Mouse (Mus musculus): Measurements from ENCODE around the gene Gm49345. TPM values are rescaled to one million over a fixed set of nuclear protein-coding genes. Genes with fewer than 3 reads are reported as not detected.
A peak's percentile ranks its signal among the peaks of the same experiment; 100 is the strongest.

Gm49345 gene
- total and polyA plus RNA-seq, 3 experiments, result 1.2 TPM; not detected in 2

DNA sequence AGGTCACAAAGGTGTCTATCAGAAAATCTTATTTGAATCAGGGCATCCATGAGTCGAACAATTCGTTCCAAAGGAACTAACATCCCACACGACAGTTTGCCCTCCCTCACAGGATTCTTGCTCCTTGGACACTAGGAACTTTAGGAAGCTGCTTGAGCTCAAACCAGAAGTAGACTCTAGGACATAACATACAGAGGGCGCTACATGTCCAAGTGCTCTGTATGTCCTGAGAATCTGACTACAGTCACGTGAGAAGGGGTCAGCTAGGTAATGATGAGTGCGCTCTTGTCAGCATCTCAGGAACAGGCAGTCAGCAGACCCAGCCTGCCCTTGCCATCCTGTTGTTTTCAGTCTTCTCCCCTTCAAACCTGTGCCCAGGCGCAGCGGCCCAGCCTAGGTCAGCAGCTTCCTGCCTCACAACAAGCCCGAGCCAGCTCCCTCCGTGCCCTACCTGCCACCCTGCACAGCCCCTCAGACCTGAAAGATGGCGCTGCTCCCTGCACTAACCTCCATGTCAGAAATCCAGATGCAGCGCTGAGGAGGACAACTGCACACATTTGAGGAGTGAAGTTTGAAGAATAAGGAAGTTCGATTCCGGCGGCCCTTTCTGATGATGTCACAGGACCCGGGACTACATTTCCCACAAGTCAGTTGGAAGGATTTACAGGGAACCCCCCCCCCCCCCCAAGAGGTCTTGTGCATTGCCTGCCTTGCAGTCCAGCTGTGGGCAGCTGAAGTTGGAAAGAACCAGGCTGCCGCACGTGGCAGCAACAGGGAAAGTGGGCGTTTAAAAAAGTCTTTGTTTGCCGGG lies 28.3 kb downstream of the Gm49345 start, which contains the start of gene Zfp729b (continued):
- TF ChIP-seq JUN (IDR thresholded peaks at IDR 0.05; ENCODE audit: insufficient read depth, low read depth, low read length) (no peak), CTCF (conservative IDR thresholded peaks at IDR 0.05 in 1 of 2, IDR thresholded peaks at IDR 0.05 in 1 of 2; ENCODE audit: low read depth in 2 of 2, low read length in 2 of 2) (peak in 1 of 2 experiments; percentile 61; a peak in 2 of 4 replicates), USF2 (conservative IDR thresholded peaks at IDR 0.05; ENCODE audit: low read depth, low read length) (peak; percentile 54), MAX (IDR thresholded peaks at IDR 0.05; ENCODE audit: low read length) (peak; percentile 77), MAZ (IDR thresholded peaks at IDR 0.05; ENCODE audit: low read depth, low read length) (0 out of 2 replicates have a peak, but pooled peaks have one; percentile 54), MXI1 (IDR thresholded peaks at IDR 0.05; ENCODE audit: low read depth, low read length) (peak; percentile 74), EP300 (IDR thresholded peaks at IDR 0.05; ENCODE audit: low read length) (no peak)

DNA sequence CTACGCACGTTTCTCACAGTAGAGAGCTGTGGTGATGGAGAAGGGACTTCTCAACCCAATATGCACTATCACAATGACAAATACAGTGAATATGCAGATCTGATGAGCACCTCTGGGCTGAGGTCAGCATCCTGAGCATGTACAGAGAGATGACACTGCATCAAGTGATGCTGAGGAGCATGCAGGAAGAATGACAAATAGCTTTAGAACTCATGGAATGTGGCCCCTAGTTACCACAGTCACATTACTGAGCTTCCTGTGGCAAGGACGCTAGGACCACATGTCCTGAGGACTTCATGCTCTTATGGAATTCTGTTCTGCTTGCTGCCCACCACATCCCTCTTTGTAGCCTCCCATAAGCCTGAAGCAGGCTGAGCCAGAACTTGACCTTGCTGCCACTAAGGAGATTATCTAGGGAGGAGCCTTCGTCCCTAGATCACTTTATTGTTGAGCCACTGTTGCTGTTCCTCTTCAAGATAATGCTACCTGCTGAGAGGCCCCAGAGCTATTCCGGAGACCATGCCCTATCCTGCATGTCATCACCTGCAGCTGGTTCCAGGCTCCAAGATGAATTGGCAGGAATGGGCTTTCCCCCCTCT lies 64.9 kb downstream of the Gm49345 start:
- in situ Hi-C loops (cut with MboI; ENCODE audit: low pct_ligation_motif_present, low pct_unique_long_range_greater_than_20kb, low sequenced_read_pairs), result no loop called here
- H3K36me3 ChIP-seq (replicated peaks in 1 of 2; ENCODE audit: control insufficient read depth in 1 of 2, insufficient read depth in 1 of 2, low read length in 1 of 2), result no peaks in the 10 kb centered on the region
- TF ChIP-seq POLR2AphosphoS2 (IDR thresholded peaks at IDR 0.05; ENCODE audit: low read depth, low read length), result no peak
- no peak for TF ChIP-seq JUN (IDR thresholded peaks at IDR 0.05; ENCODE audit: insufficient read depth, low read depth, low read length)
- TF ChIP-seq USF2 (conservative IDR thresholded peaks at IDR 0.05; ENCODE audit: low read depth, low read length), result no peak
- H3K27ac ChIP-seq (ENCODE audit: insufficient read depth, low read depth), result no peak overlapping the region
- no peak for DNase-seq (ENCODE audit: extremely low read depth)
- dilution Hi-C loops (cut with MboI; ENCODE audit: extremely low pct_ligation_motif_present, extremely low pct_unique_long_range_greater_than_20kb, low sequenced_read_pairs), result no loop called here
- H3K4me2 ChIP-seq (ENCODE audit: insufficient read depth, low read depth, poor library complexity, severe bottlenecking), result no peak overlapping the region
- no peaks in the 10 kb centered on the region for H3K4me1 ChIP-seq (ENCODE audit: control insufficient read depth in 1 of 2, insufficient read depth in 2 of 2)
- no peaks in the 10 kb centered on the region for H3K9me3 ChIP-seq (replicated peaks; ENCODE audit: low read length)
- H3K9ac ChIP-seq (ENCODE audit: insufficient read depth, low read depth), result no peak overlapping the region
- no peaks in the 10 kb centered on the region for H3K27me3 ChIP-seq (replicated peaks)
- no peak overlapping the region for H3K4me3 ChIP-seq (replicated peaks in 1 of 3; ENCODE audit: low read depth in 2 of 3, low read length in 2 of 3, poor library complexity in 1 of 3)
- no peaks in the 10 kb centered on the region for H3K79me2 ChIP-seq (replicated peaks; ENCODE audit: control insufficient read depth, extremely low read depth, insufficient read depth, poor library complexity, severe bottlenecking)

DNA sequence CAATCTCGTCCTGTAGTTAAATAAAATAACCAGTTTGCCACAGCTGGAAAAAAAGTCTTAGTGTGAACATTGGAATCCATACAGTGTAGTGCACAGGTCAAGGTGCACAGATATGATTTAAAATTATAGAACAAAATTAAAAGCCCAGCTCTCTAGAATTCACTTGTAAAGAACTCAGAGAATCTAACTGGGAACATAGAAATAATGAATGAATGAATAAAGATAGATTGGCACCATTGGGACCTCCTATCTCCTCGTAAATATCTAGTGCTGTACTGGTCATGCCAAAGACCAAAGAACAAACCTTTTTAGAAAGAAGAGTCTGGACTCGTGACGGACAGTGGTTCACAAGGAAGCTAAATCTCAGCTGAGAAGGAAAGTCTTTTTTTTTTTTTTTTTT lies 83.8 kb downstream of the Gm49345 start, which contains the start of gene Zfp748:
TSS of gene Zfp748 (minus strand) at position 101 of the 400 bp plus-strand sequence.
- dilution Hi-C loops (cut with MboI; ENCODE audit: extremely low pct_ligation_motif_present, extremely low pct_unique_long_range_greater_than_20kb, low sequenced_read_pairs), result no loop called here
- in situ Hi-C loops (cut with MboI; ENCODE audit: low pct_ligation_motif_present, low pct_unique_long_range_greater_than_20kb, low sequenced_read_pairs), result no loop called here
- TF ChIP-seq MAFK (IDR thresholded peaks at IDR 0.05; ENCODE audit: insufficient replicate concordance, low read length) (no peak), NRF1 (IDR thresholded peaks at IDR 0.05; ENCODE audit: low read depth, low read length) (no peak), RCOR1 (conservative IDR thresholded peaks at IDR 0.05; ENCODE audit: low read depth, low read length) (no peak), ZMIZ1 (IDR thresholded peaks at IDR 0.05; ENCODE audit: low read depth, low read length) (no peak), E2F4 (IDR thresholded peaks at IDR 0.05; ENCODE audit: insufficient replicate concordance, low read depth, low read length) (no peak), NELFE (IDR thresholded peaks at IDR 0.05; ENCODE audit: low read depth, low read length) (no peak), SIN3A (IDR thresholded peaks at IDR 0.05; ENCODE audit: low read length) (no peak), MXI1 (IDR thresholded peaks at IDR 0.05; ENCODE audit: low read depth, low read length) (no peak), ZNF384 (IDR thresholded peaks at IDR 0.05; ENCODE audit: low read depth, low read length) (no peak), KAT2A (IDR thresholded peaks at IDR 0.05; ENCODE audit: insufficient replicate concordance, low read length) (no peak), ELF1 (IDR thresholded peaks at IDR 0.05; ENCODE audit: low read depth, low read length) (no peak), PAX5 (IDR thresholded peaks at IDR 0.05; ENCODE audit: low read length) (no peak), SMC3 (IDR thresholded peaks at IDR 0.05; ENCODE audit: low read depth, low read length) (no peak), BHLHE40 (IDR thresholded peaks at IDR 0.05; ENCODE audit: low read depth, low read length) (no peak), USF1 (IDR thresholded peaks at IDR 0.05; ENCODE audit: low read depth, low read length) (no peak), POLR2AphosphoS2 (IDR thresholded peaks at IDR 0.05; ENCODE audit: low read depth, low read length) (no peak)
- Histone ChIP-seq H3K36me3 (replicated peaks in 1 of 2; ENCODE audit: control insufficient read depth in 1 of 2, insufficient read depth in 1 of 2, low read length in 1 of 2) (no peaks in the 10 kb centered on the region), H3K27me3 (replicated peaks) (no peaks in the 10 kb centered on the region), H3K4me1 (ENCODE audit: control insufficient read depth in 1 of 2, insufficient read depth in 2 of 2) (peaks cover 2 to 30% of the 10 kb centered on the region in 2 experiments; a peak in 3 of 4 replicates), H3K79me2 (replicated peaks; ENCODE audit: control insufficient read depth, extremely low read depth, insufficient read depth, poor library complexity, severe bottlenecking) (peaks cover 32% of the 10 kb centered on the region), H3K9me3 (replicated peaks; ENCODE audit: low read length) (no peaks in the 10 kb centered on the region), H3K27ac (ENCODE audit: insufficient read depth, low read depth) (peak within 1 kb of the TSS; percentile 68), H3K9ac (ENCODE audit: insufficient read depth, low read depth) (peak within 1 kb of the TSS; percentile 66), H3K4me3 (replicated peaks in 1 of 3; ENCODE audit: low read depth in 2 of 3, low read length in 2 of 3, poor library complexity in 1 of 3) (peak within 1 kb of the TSS; percentile 71 to 86 (median 85)), H3K4me2 (ENCODE audit: insufficient read depth, low read depth, poor library complexity, severe bottlenecking) (peak within 1 kb of the TSS; percentile 85)
- no peak for DNase-seq (ENCODE audit: extremely low read depth)
